In the genomic region with DNA sequence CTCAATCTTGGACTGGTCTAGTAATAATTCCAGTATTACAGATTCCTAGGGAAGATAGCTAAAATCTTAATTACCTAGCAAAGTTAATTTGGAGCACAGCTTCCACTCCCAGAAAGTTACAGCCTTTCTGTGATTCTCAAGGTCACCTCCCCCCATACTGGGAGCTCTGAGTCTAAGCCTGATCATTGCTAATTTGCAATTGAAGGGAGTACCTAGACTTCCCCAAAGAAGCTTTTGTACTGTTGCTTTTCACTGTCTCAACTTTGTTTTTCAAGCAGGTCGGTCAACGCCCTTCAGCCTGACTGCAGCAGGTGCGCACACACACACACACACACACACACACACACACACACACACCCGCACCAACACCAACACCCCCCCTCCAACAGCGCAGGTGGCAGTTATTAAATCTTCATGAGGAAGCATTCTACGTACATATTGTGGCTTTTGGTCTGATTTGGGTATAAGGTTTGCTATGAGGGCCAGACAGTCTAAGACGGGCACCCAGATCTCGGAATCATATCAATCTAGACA, we compare ENCODE assay signal across 29 mouse cellular contexts. TPM values are rescaled to one million over a fixed set of nuclear protein-coding genes. Genes with fewer than 3 reads are reported as not detected.
"Had no signal": no experiment of that assay in that cellular context is flagged by ENCODE, and none has a peak within 500 bp of the region (broad histone marks: within the 10 kb centered on the region; RNA-seq: fewer than 3 reads in every experiment).

No protein-coding gene starts in this region.

RNA-seq across cellular contexts. Expression of gene Serpina3n, which starts 25.4 kb away (rescaled TPM):
- polyA plus RNA-seq: limb, embryonic 10.5 days; limb, embryonic 11.5 days; limb, embryonic 12.5 days; liver, embryonic 11.5 days; liver, embryonic 12.5 days; lung, embryonic 14.5 days; macrophage; midbrain, embryonic 10.5 days; midbrain, embryonic 11.5 days; midbrain, embryonic 12.5 days; midbrain, embryonic 13.5 days; neural tube, embryonic 11.5 days had no signal

RNA-seq across cellular contexts. Expression of gene Serpina3k, which starts 42.9 kb away (rescaled TPM):
- polyA plus RNA-seq: limb, embryonic 10.5 days; limb, embryonic 11.5 days; limb, embryonic 12.5 days; limb, embryonic 13.5 days; limb, embryonic 14.5 days; limb, embryonic 15.5 days; liver, embryonic 11.5 days; liver, embryonic 12.5 days; liver, embryonic 13.5 days; liver, embryonic 14.5 days; liver, embryonic 15.5 days; liver, embryonic 16.5 days; lung, embryonic 14.5 days; lung, embryonic 15.5 days; lung, embryonic 16.5 days; macrophage; midbrain, embryonic 10.5 days; midbrain, embryonic 11.5 days; midbrain, embryonic 12.5 days; midbrain, embryonic 13.5 days; midbrain, embryonic 14.5 days; midbrain, embryonic 15.5 days; midbrain, embryonic 16.5 days; midbrain, postnatal 0 days; myocyte; neural tube, embryonic 11.5 days; neural tube, embryonic 12.5 days; neural tube, embryonic 13.5 days had no signal

RNA-seq across cellular contexts. Expression of gene Serpina3m, which starts 42.9 kb away (rescaled TPM):
- polyA plus RNA-seq: limb, embryonic 10.5 days; limb, embryonic 11.5 days; limb, embryonic 12.5 days; limb, embryonic 13.5 days; limb, embryonic 14.5 days; limb, embryonic 15.5 days; liver, embryonic 11.5 days; liver, embryonic 12.5 days; liver, embryonic 13.5 days; liver, embryonic 15.5 days; lung, embryonic 14.5 days; lung, embryonic 15.5 days; lung, embryonic 16.5 days; lung, postnatal 0 days; macrophage; midbrain, embryonic 10.5 days; midbrain, embryonic 11.5 days; midbrain, embryonic 12.5 days; midbrain, embryonic 13.5 days; midbrain, embryonic 14.5 days; midbrain, embryonic 15.5 days; midbrain, embryonic 16.5 days; midbrain, postnatal 0 days; myocyte; neural tube, embryonic 11.5 days; neural tube, embryonic 12.5 days; neural tube, embryonic 13.5 days had no signal
